7 mouse cellular contexts compared by ENCODE assay signal in the genomic region with DNA sequence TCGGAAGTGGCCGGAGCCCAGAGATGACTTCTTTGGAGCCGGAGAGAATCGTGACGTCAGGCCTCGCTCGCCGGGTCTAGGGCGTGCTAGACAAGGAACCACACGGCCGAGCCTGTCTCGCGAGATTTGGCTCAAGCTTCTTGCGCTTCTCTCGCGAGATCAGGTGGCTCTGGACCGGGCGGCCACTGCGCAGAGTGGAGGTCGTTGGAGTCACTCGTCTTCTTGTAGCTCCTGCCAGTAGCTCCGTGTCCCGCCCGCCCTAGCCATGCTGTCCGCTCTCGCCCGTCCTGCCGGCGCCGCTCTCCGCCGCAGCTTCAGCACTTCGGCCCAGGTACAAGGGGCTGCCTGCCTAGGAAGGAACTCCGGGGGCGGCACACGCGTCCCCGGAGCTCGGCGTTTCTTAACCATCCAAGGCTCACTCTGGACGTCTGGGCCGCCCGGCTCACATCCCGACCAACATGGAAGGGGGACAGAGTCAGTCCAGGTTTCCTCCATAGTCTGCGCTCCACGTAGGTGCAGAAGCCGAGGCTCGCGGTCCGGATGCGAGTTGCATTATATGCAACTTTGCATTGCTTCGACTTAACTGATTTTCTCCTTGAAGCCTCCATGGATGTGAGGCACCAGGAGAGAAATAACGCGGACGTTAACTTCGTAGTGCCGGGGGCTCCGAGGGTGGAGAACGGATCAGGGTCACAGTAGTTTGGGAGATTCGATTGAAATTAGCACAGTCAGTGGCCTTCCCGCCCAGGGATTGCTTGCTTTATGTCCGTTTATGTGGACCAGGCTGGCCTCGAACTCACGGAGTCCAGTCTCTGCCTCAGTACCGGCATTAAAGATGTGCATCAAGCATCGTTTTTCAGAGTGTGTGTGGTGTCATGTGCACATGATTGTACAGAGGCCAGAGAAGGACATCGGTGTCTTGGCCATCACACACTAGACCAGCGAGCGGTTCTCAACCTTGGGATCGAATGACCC. TPM values are rescaled to one million over a fixed set of nuclear protein-coding genes. Genes with fewer than 3 reads are reported as not detected.
A peak's percentile ranks its signal among the peaks of the same experiment; 100 is the strongest.
DNase-seq lines count a peak whose midpoint lies in the region; ATAC-seq lines count a peak whose summit lies in the region.

Gene Mdh2 (plus strand): TSS at position 10 of the 975 bp plus-strand sequence.

- H3K27me3 ChIP-seq in embryonic facial prominence, embryonic 11.5 days (ENCODE audit: control insufficient read depth, insufficient read depth, low read length) = no peaks in the 10 kb centered on the region
- H3K27me3 ChIP-seq in limb, embryonic 10.5 days (ENCODE audit: low read depth, poor library complexity, severe bottlenecking) = no peaks in the 10 kb centered on the region
- no peaks in the 10 kb centered on the region for H3K27me3 ChIP-seq in midbrain, embryonic 13.5 days

- WGBS in embryonic facial prominence, embryonic 11.5 days = 2% methylated on average over 69 of the region's 70 CpGs
- whole genome bisulfite sequencing in limb, embryonic 10.5 days = 2% methylated on average over 69 of the region's 70 CpGs
- WGBS in midbrain, embryonic 13.5 days = 2% methylated on average over 70 of the region's 70 CpGs

- peak within 1 kb of the TSS; percentile 88 for H3K27ac ChIP-seq in embryonic facial prominence, embryonic 11.5 days (replicated peaks; ENCODE audit: low read depth, low read length)
- H3K27ac ChIP-seq in limb, embryonic 10.5 days = peak within 1 kb of the TSS; percentile 94
- H3K27ac ChIP-seq in midbrain, embryonic 13.5 days = peak within 1 kb of the TSS; percentile 91

- ATAC-seq in embryonic facial prominence, embryonic 11.5 days (replicated peaks; ENCODE audit: insufficient number of reproducible peaks, low FRiP score, low TSS enrichment, low read depth) = peak; percentile 97
- ATAC-seq in granulocyte monocyte progenitor cell, adult 5-6 weeks (replicated peaks; ENCODE audit: poor library complexity, severe bottlenecking) = peak; percentile 85
- ATAC-seq in midbrain, embryonic 13.5 days = peak; percentile 99

- DNase-seq in adrenal gland, postnatal 14 days = peak; percentile 100
- DNase-seq in embryonic facial prominence, embryonic 11.5 days (ENCODE audit: low spot score) = peak; percentile 100
- peak; percentile 100 for DNase-seq in kidney, adult 11 months
- DNase-seq in limb, embryonic 10.5 days (ENCODE audit: low spot score) = peak; percentile 99
- peak; percentile 96 for DNase-seq in spleen, adult 12 weeks (ENCODE audit: low spot score)

- H3K4me2 ChIP-seq in embryonic facial prominence, embryonic 11.5 days (ENCODE audit: low read depth, low read length) = peak within 1 kb of the TSS; percentile 78
- H3K4me2 ChIP-seq in midbrain, embryonic 13.5 days (replicated peaks) = peak within 1 kb of the TSS; percentile 85

- no peaks in the 10 kb centered on the region; the same call in 1 of the 2 replicates for H3K4me1 ChIP-seq in embryonic facial prominence, embryonic 11.5 days (ENCODE audit: control insufficient read depth, insufficient read depth, low read length)
- H3K4me1 ChIP-seq in limb, embryonic 10.5 days = peaks cover 22% of the 10 kb centered on the region
- H3K4me1 ChIP-seq in midbrain, embryonic 13.5 days (replicated peaks) = peaks cover 31% of the 10 kb centered on the region

- no peaks in the 10 kb centered on the region for H3K9me3 ChIP-seq in embryonic facial prominence, embryonic 11.5 days (replicated peaks; ENCODE audit: control insufficient read depth, low read length)
- H3K9me3 ChIP-seq in limb, embryonic 10.5 days (replicated peaks) = no peaks in the 10 kb centered on the region
- no peaks in the 10 kb centered on the region for H3K9me3 ChIP-seq in midbrain, embryonic 13.5 days

- H3K4me3 ChIP-seq in embryonic facial prominence, embryonic 11.5 days (ENCODE audit: low read depth, low read length) = peak within 1 kb of the TSS; percentile 86
- peak within 1 kb of the TSS; percentile 91 for H3K4me3 ChIP-seq in limb, embryonic 10.5 days
- peak within 1 kb of the TSS; percentile 84 for H3K4me3 ChIP-seq in midbrain, embryonic 13.5 days (replicated peaks)

- peak within 1 kb of the TSS; percentile 93 for H3K9ac ChIP-seq in embryonic facial prominence, embryonic 11.5 days (replicated peaks; ENCODE audit: low read length)
- peak within 1 kb of the TSS; percentile 95 for H3K9ac ChIP-seq in midbrain, embryonic 13.5 days (replicated peaks)

- H3K36me3 ChIP-seq in embryonic facial prominence, embryonic 11.5 days (replicated peaks; ENCODE audit: control insufficient read depth, insufficient read depth, low read depth, low read length) = peaks cover 2% of the 10 kb centered on the region; the same call in 1 of the 2 replicates
- peaks cover 35% of the 10 kb centered on the region for H3K36me3 ChIP-seq in limb, embryonic 10.5 days
- H3K36me3 ChIP-seq in midbrain, embryonic 13.5 days = peaks cover 27% of the 10 kb centered on the region

RNA-seq across cellular contexts. Expression of gene Mdh2, which starts in this region (rescaled TPM):
- total RNA-seq in adrenal gland, postnatal 14 days (2021) = 957 and 984 TPM in 2 replicates
- polyA plus RNA-seq in embryonic facial prominence, embryonic 11.5 days (2014; fragmentation: Nextera tagmentation; extraction: Ambion mirVana) = 567 and 573 TPM in 2 replicates
- 299 and 328 TPM in 2 replicates for total RNA-seq in granulocyte monocyte progenitor cell, adult 5-6 weeks (2014; fragmentation: Nextera tagmentation)
- total RNA-seq in granulocyte monocyte progenitor cell, adult 5-6 weeks (2017) = 154 and 224 TPM in 2 replicates
- 600 and 631 TPM in 2 replicates for polyA plus RNA-seq in limb, embryonic 10.5 days (2016; fragmentation: Nextera tagmentation; extraction: Ambion mirVana)
- 563 and 580 TPM in 2 replicates for polyA plus RNA-seq in midbrain, embryonic 13.5 days (2015; fragmentation: Nextera tagmentation; extraction: Ambion mirVana)

Comparison
In these comparisons a context has a peak if more than half of its experiments do, and no peak if none do; other contexts are left out.
1. Peak in every context shown above with its lines: DNase-seq, ATAC-seq, H3K4me3 ChIP-seq and H3K27ac ChIP-seq.